ENCODE assay signal across 8 mouse cellular contexts in the genomic region with DNA sequence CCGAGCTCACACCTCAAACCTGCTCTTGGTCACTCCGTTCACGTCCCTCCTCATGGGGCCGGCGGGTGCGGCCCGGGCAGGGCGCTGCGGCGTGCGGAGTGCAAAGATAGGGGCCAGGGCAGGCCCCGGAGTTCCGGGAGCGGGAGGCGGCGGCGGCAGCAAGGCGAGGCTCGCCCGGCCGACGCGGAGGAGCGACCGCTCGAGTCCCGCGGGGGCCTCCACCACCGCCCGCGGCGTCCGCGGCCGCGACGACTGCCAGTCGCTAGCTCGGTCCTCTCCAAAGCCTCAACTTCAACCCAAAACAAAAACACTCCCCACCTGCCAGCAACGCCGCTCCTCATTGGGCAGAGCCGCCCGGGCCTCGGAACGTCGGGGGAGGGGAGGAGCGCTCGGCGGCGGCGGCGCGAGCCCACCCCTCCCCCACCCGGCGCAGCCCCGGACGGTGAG. TPM values are rescaled to one million over a fixed set of nuclear protein-coding genes. Genes with fewer than 3 reads are reported as not detected.
DNase-seq lines count a peak whose midpoint lies in the region; ATAC-seq and TF ChIP-seq lines count a peak whose summit lies in the region.

No protein-coding gene starts in this region.

- intact Hi-C loops in left cerebral cortex, adult 2 months (cut with DNase I): loop anchor here (10.0 kb wide), 1 partner anchor 115 kb away; no protein-coding TSS in a partner anchor

- H3K27me3 ChIP-seq in hindbrain, postnatal 0 days (ENCODE audit: insufficient read depth, low read length): no peaks in the 10 kb centered on the region

- H3K9ac ChIP-seq in hindbrain, postnatal 0 days (replicated peaks; ENCODE audit: low read length): peak overlapping the region; percentile 94

- peak overlapping the region; percentile 92 for H3K4me3 ChIP-seq in hindbrain, postnatal 0 days (ENCODE audit: low read length)
- H3K4me3 ChIP-seq in left cerebral cortex, adult 2 months: peak overlapping the region; percentile 88

- peak overlapping the region; percentile 92 for H3K4me2 ChIP-seq in hindbrain, postnatal 0 days (ENCODE audit: low read depth, low read length)

- peak; percentile 90 for DNase-seq in T-cell, adult 2 months (ENCODE audit: low spot score)
- DNase-seq in cerebellum, postnatal 36 days: peak; percentile 95
- peak; percentile 94 for DNase-seq in gastrocnemius, adult 18-20 months (ENCODE audit: low spot score)
- DNase-seq in hindbrain, postnatal 0 days (ENCODE audit: low spot score): peak; percentile 96
- DNase-seq in left cerebral cortex, adult 2 months (ENCODE audit: extremely low spot score in 1 of 2, low spot score in 2 of 2): peak; percentile 91 to 94
- peak; percentile 93 to 94 for DNase-seq in right cerebral cortex, adult 2 months (ENCODE audit: low spot score in 2 of 2)
- peak; percentile 94 for DNase-seq in urinary bladder, postnatal 14 days (ENCODE audit: low spot score)

- under 1% methylated on average over 49 of the region's 57 CpGs for WGBS in hindbrain, postnatal 0 days

- H3K27ac ChIP-seq in hindbrain, postnatal 0 days: peak overlapping the region; percentile 98
- peak overlapping the region; percentile 99 for H3K27ac ChIP-seq in left cerebral cortex, adult 2 months

- no peaks in the 10 kb centered on the region for H3K9me3 ChIP-seq in hindbrain, postnatal 0 days (ENCODE audit: low read length)

- H3K4me1 ChIP-seq in hindbrain, postnatal 0 days (ENCODE audit: insufficient read depth, low read length): peaks cover 9% of the 10 kb centered on the region; the same call in 1 of the 2 replicates

- no peak for TF ChIP-seq CTCF in hindbrain, postnatal 0 days (IDR thresholded peaks at IDR 0.05; ENCODE audit: low read depth)
- TF ChIP-seq CTCF in left cerebral cortex, adult 2 months (IDR thresholded peaks at IDR 0.05): no peak

- no peaks in the 10 kb centered on the region for H3K36me3 ChIP-seq in hindbrain, postnatal 0 days (ENCODE audit: insufficient read depth, low read length)

- ATAC-seq in hindbrain, postnatal 0 days: peak; percentile 91
- ATAC-seq in megakaryocyte, adult 5-6 weeks (ENCODE audit: poor library complexity, severe bottlenecking): peak; percentile 79

RNA-seq across cellular contexts. Expression of a gene that starts 0.9 kb away (rescaled TPM):
- 1 to 10 TPM; 8.9 to 9.3 TPM for total RNA-seq in gastrocnemius, adult 18-20 months (2021)
- 15.7 and 20.9 TPM in 2 replicates for total RNA-seq in hindbrain, postnatal 0 days (2014; rRNA removed)
- 11.9 and 13.0 TPM in 2 replicates for polyA plus RNA-seq in hindbrain, postnatal 0 days (2015; fragmentation: Nextera tagmentation; extraction: Ambion mirVana)
- 10 to 100 TPM; 33.2 to 33.6 TPM for total RNA-seq in left cerebral cortex, adult 2 months (2021)
- 11.3 and 12.6 TPM in 2 replicates for total RNA-seq in megakaryocyte, adult 5-6 weeks (2015)
- 12.4 and 14.8 TPM in 2 replicates for total RNA-seq in megakaryocyte, adult 5-6 weeks (2017)

RNA-seq across cellular contexts. Expression of a gene that starts 43.8 kb away (rescaled TPM):
- 10 to 100 TPM; 24.5 to 25.3 TPM for total RNA-seq in gastrocnemius, adult 18-20 months (2021)
- total RNA-seq in hindbrain, postnatal 0 days (2014; rRNA removed): 32.7 and 39.5 TPM in 2 replicates
- polyA plus RNA-seq in hindbrain, postnatal 0 days (2015; fragmentation: Nextera tagmentation; extraction: Ambion mirVana): 48.9 and 49.0 TPM in 2 replicates
- total RNA-seq in left cerebral cortex, adult 2 months (2021): 10 to 100 TPM; 54.9 to 55.1 TPM
- total RNA-seq in megakaryocyte, adult 5-6 weeks (2015): 64.5 and 70.6 TPM in 2 replicates
- 32.5 and 36.3 TPM in 2 replicates for total RNA-seq in megakaryocyte, adult 5-6 weeks (2017)

RNA-seq across cellular contexts. Expression of a gene that starts 53.5 kb away (rescaled TPM):
- 10 to 100 TPM; 11.9 to 13.5 TPM for total RNA-seq in gastrocnemius, adult 18-20 months (2021)
- total RNA-seq in hindbrain, postnatal 0 days (2014; rRNA removed): 27.4 and 28.5 TPM in 2 replicates
- polyA plus RNA-seq in hindbrain, postnatal 0 days (2015; fragmentation: Nextera tagmentation; extraction: Ambion mirVana): 5.8 and 6.6 TPM in 2 replicates
- total RNA-seq in left cerebral cortex, adult 2 months (2021): 10 to 100 TPM; 40.0 to 40.3 TPM
- total RNA-seq in megakaryocyte, adult 5-6 weeks (2015): 40.6 and 43.8 TPM in 2 replicates
- total RNA-seq in megakaryocyte, adult 5-6 weeks (2017): 50.2 and 52.2 TPM in 2 replicates

Comparison
In these comparisons a context has a peak if more than half of its experiments do, and no peak if none do; other contexts are left out.
1. Peak in every context shown above with its lines: DNase-seq, ATAC-seq, H3K4me3 ChIP-seq and H3K27ac ChIP-seq.